Mouse (Mus musculus) liver, embryonic 16.5 days (tissue): ENCODE measurements around the gene Rnf6. TPM values are rescaled to one million over a fixed set of nuclear protein-coding genes. Genes with fewer than 3 reads are reported as not detected.
"Not testable (repeated sequence)": the region's sequence is repeated elsewhere in the genome, so short reads cannot be mapped to it uniquely, and the experiment has no call there.

Experiments used
- ATAC-seq: fragments of 200-750 bp; cut with Nextera tagmentation; 2 replicates; pipeline ENCODE4 v1.8.0; 2017; ENCODE audit warnings: low read depth, mild to moderate bottlenecking, moderate number of reproducible peaks, moderate library complexity
- H3K27ac ChIP-seq: fragments of 300-500 bp; sonication (generic); 2 replicates; pipeline ENCODE4 v1.5.1; 2014; ENCODE audit warnings: mild to moderate bottlenecking, low read length
- H3K27me3 ChIP-seq: fragments of 300-500 bp; sonication (generic); 2 replicates; pipeline ENCODE4 v1.6.1; 2014; ENCODE audit warnings: low read depth, low read length, mixed read lengths; ENCODE audit not compliant: control insufficient read depth, insufficient read depth
- H3K36me3 ChIP-seq: fragments of 300-500 bp; sonication (generic); 2 replicates; pipeline ENCODE4 v1.6.1; 2014; ENCODE audit warnings: mild to moderate bottlenecking; ENCODE audit not compliant: control insufficient read depth, insufficient read depth
- H3K4me1 ChIP-seq: fragments of 300-500 bp; sonication (generic); 2 replicates; pipeline ENCODE4 v1.6.1; 2014; ENCODE audit warnings: low read depth, low read length, mixed read lengths; ENCODE audit not compliant: control insufficient read depth
- H3K4me2 ChIP-seq: fragments of 300-500 bp; sonication (generic); 2 replicates; pipeline ENCODE4 v1.6.1; 2014; ENCODE audit warnings: low read depth, low read length, mixed read lengths
- H3K4me3 ChIP-seq: fragments of 300-500 bp; sonication (generic); 2 replicates; pipeline ENCODE4 v1.5.1; 2014; ENCODE audit warnings: low read depth, mild to moderate bottlenecking, low read length
- H3K9ac ChIP-seq: fragments of 300-500 bp; sonication (generic); 2 replicates; pipeline ENCODE4 v1.6.1; 2014; ENCODE audit warnings: low read depth, low read length
- H3K9me3 ChIP-seq: fragments of 300-500 bp; sonication (generic); replicated peaks from 2 replicates; pipeline ENCODE4 v1.6.1; 2016; ENCODE audit warnings: low read length; ENCODE audit not compliant: control insufficient read depth
- WGBS: fragments of 180-500 bp; shearing (Covaris S2); extraction: QIAGEN DNeasy Blood & Tissue Kit; methylation state at CpG from one replicate; pipeline ENCODE4 v1.1.7; 2014; ENCODE audit not compliant: insufficient replicate concordance; 5-methylcytosine and 5-hydroxymethylcytosine counted together
- polyA plus RNA-seq: library from polyadenylated mRNA; unstranded; fragments of >200 nt; fragmentation: Nextera tagmentation; extraction: Ambion mirVana; gene quantifications from 2 replicates; pipeline ENCODE4 v1.2.1, GENCODE M21; 2015

Rnf6 gene
- polyA plus RNA-seq, 1 experiment from 2014 or later: 30.9 TPM

DNA sequence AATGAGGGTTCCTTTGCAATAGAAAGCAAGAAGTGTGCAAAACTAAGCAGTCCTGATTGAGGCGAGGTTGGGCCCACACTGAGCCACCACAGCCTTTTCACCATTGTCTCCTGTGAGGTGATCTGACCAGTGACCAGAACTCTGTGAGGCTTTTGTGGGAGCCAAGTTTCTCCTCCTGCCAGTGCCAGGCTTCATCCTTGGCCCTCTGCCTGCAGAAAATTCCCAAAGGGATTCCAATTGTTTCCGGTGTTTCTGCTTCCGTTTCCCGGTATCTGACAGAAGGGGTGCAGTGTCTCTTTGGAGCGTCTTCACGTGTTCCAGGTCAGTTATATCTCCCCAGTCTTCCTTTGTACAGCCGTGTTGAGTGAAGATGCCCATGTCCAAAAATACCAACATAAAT is 32.6 kb downstream of the Rnf6 start:
- no peak overlapping the region for H3K4me2 ChIP-seq
- H3K4me3 ChIP-seq: no peak overlapping the region
- WGBS: 65% methylated on average over 7 of the region's 7 CpGs

DNA sequence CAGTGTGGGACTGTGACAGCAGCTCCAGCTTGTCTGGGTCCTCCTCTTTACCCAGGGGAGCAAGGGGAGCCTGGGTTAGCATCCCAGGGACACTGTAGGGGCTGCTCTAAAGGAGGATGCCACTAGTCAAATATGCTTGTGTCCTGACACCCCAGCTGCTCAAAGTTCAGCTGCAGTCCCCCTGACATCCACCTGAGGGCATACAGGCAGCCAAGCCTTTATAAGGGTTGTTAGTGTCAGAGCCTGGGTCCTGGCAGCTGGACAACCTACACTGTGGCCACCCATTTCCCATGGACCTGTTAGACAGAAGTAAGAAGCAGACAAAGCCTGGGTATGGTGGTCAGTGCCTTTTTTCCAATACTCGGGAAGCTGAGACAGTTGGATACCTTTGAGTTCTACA is 33.2 kb downstream of the Rnf6 start:
- no peaks in the 10 kb centered on the region for H3K4me1 ChIP-seq
- no peak for ATAC-seq
- no peak overlapping the region for H3K27ac ChIP-seq
- H3K9ac ChIP-seq: no peak overlapping the region
- no peaks in the 10 kb centered on the region for H3K9me3 ChIP-seq
- no peak overlapping the region for H3K4me2 ChIP-seq
- H3K4me3 ChIP-seq: no peak overlapping the region
- WGBS: 64% methylated on average over 1 of the region's 1 CpGs
- no peaks in the 10 kb centered on the region for H3K36me3 ChIP-seq
- H3K27me3 ChIP-seq: no peaks in the 10 kb centered on the region

More for the DNA sequence above, 32.6 kb downstream of the Rnf6 start:
- H3K9me3 ChIP-seq: no peaks in the 10 kb centered on the region
- H3K4me1 ChIP-seq: no peaks in the 10 kb centered on the region
- no peak overlapping the region for H3K27ac ChIP-seq
- H3K36me3 ChIP-seq: no peaks in the 10 kb centered on the region
- no peaks in the 10 kb centered on the region for H3K27me3 ChIP-seq
- no peak for ATAC-seq
- H3K9ac ChIP-seq: no peak overlapping the region

DNA sequence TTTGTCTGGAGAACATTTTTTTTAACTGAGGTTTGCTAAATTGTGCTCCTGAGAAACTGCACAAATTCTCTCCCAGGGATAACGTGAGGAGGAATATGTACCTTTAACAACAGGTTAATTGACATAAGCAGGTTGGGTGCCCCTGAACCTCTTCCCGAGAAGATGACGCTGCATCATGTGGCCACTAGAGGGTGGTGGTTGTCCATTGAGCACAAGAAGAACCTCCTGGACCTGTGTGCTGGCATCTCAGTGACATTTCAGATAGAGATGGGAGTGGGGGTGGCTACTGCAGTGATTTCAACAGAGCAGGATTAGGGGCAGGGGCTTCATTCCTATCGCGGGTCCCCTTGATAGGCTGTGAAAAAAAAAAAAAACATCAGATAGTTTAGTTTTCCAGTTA is 33.9 kb downstream of the Rnf6 start:
- not testable (repeated sequence) for H3K27me3 ChIP-seq, H3K9me3 ChIP-seq, H3K4me1 ChIP-seq, ATAC-seq, H3K4me2 ChIP-seq, H3K27ac ChIP-seq, H3K4me3 ChIP-seq, H3K36me3 ChIP-seq, H3K9ac ChIP-seq
- 9% methylated on average over 5 of the region's 5 CpGs for WGBS

DNA sequence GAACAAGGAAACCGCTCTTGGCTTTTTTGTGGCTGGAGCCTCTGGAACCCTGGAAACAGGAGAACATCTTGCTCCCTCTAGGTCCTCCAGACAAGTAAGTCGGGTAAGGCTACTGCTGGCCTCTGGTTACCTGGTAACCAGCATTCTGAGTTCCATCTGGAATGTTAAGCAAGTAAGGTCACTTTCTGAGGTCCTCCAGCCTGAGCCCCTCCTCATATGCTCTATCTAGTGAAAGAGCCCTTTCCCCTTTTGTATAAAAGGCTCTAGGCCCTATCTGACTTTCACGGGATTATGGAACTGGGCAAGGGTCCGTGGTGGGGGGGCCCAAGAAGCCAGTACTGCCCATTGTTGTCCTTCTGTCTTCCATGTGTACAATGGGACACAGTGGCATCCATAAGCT is 36.2 kb downstream of the Rnf6 start, which contains the start of gene 1700001J03Rik:
Gene 1700001J03Rik, minus strand, starts transcription at position 101 of the 400 bp plus-strand sequence.
- not testable (repeated sequence) for H3K4me3 ChIP-seq, H3K27me3 ChIP-seq, H3K36me3 ChIP-seq, H3K9ac ChIP-seq, H3K4me2 ChIP-seq, H3K27ac ChIP-seq, H3K9me3 ChIP-seq, H3K4me1 ChIP-seq, ATAC-seq
- WGBS: 69% methylated on average over 4 of the region's 4 CpGs

DNA sequence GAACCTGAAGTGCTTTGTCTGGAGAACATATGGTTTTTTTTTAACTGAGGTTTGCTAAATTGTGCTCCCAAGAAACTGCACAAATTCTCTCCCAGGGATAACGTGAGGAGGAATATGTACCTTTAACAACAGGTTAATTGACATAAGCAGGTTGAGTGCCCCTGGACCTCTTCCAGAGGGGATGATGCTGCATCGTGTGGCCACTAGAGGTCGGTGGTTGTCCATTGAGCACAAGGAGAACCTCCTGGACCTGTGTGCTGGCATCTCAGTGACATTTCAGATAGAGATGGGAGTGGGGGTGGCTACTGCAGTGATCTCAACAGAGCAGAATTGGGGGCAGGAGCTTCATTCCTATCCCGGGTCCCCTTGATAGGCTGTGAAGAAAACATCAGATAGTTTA is 48.6 kb downstream of the Rnf6 start:
- H3K9ac ChIP-seq, H3K4me3 ChIP-seq, ATAC-seq, H3K4me2 ChIP-seq, H3K36me3 ChIP-seq, H3K4me1 ChIP-seq, H3K27me3 ChIP-seq, H3K27ac ChIP-seq, H3K9me3 ChIP-seq: not testable (repeated sequence)
- 41% methylated on average over 4 of the region's 4 CpGs for whole genome bisulfite sequencing

DNA sequence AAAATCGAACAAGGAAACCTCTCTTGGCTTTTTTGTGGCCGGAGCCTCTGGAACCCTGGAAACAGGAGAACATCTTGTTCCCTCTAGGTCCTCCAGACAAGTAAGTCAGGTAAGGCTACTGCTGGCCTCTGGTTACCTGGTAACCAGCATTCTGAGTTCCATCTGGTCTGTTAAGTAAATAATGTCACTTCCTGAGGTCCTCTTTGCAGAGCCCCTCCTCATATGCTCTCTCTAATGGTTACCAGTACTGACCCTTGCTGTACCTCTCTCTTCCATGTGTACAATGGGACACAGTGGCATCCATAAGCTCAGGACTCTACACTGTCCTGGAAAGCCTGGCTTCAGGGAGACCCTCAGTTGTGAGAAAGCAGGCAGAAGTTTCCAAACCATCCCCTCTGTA is 50.7 kb downstream of the Rnf6 start, which contains the start of gene Gm6309:
Gene Gm6309, minus strand, starts transcription at position 101 of the 400 bp plus-strand sequence.
- H3K4me2 ChIP-seq, H3K4me1 ChIP-seq, H3K9me3 ChIP-seq, H3K27ac ChIP-seq, H3K36me3 ChIP-seq, H3K27me3 ChIP-seq, H3K4me3 ChIP-seq, ATAC-seq, H3K9ac ChIP-seq: not testable (repeated sequence)
- WGBS: 65% methylated on average over 2 of the region's 2 CpGs

DNA sequence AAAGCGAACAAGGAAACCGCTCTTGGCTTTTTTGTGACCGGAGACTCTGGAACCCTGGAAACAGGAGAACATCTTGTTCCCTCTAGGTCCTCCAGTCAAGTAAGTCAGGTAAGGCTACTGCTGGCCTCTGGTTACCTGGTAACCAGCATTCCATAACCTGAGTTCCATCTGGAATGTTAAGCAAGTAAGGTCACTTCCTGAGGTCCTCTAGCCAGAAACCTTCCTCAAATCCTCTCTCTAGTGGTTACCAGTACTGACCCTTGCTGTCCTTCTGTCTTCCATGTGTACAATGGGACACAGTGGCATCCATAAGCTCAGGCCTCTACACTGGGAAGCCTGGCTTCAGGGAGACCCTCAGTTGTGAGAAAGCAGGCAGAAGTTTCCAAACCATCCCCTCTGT is 60.9 kb downstream of the Rnf6 start, which contains the start of gene Gm5565:
Gene Gm5565, minus strand, starts transcription at position 101 of the 400 bp plus-strand sequence.
- not testable (repeated sequence) for H3K4me3 ChIP-seq, H3K4me1 ChIP-seq, H3K27ac ChIP-seq, H3K27me3 ChIP-seq, ATAC-seq, H3K9me3 ChIP-seq, H3K4me2 ChIP-seq, H3K9ac ChIP-seq, H3K36me3 ChIP-seq
- 79% methylated on average over 3 of the region's 3 CpGs for WGBS

Other genes with a start within 250 kb of the Rnf6 start
- 0.39 and 0.60 TPM in 2 replicates for gene Cyp3a25, start 211.9 kb downstream of the Rnf6 start, polyA plus RNA-seq
- gene Cyp3a59, start 142.3 kb downstream of the Rnf6 start, polyA plus RNA-seq: 0.07 and 0.11 TPM in 2 replicates
- gene Gm5565, start 61.0 kb downstream of the Rnf6 start, polyA plus RNA-seq: not detected in 2 replicates
- gene Gm6309, start 50.8 kb downstream of the Rnf6 start, polyA plus RNA-seq: not detected in 2 replicates
- not detected in 2 replicates for gene 1700001J03Rik, start 36.3 kb downstream of the Rnf6 start, polyA plus RNA-seq
- gene Cdk8, start 9.7 kb upstream of the Rnf6 start, polyA plus RNA-seq: 11.5 and 11.8 TPM in 2 replicates
- 0.04 and 0.05 TPM in 2 replicates for gene Wasf3, start 163.4 kb upstream of the Rnf6 start, polyA plus RNA-seq